Mouse (Mus musculus) ovary, postnatal 14 days (tissue): ENCODE measurements around the gene Vstm2l.

Experiments
- DNase-seq: peaks from one replicate; pipeline ENCODE4 v3.0.0; 2022; ENCODE audit warnings: low spot score

The Vstm2l gene

DNA sequence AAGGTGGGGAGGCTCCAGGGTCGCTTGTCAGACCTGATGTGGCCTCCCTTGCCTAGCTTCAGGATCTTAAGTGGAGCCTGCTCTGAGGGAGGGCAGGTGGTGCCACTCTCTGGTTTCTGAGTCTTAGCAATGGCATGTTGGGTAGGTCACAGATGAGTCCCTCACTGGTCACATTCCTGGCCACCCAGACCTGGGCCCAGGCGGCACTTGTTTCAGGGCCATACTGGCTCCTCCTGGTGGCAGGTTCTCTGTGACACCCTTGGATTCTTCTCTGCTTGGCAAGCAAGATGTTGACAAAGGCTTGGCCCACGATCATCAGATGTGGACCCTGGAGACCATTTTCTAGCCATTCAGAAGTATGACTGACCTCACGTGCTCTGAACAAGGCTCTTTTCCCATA is 18.2 kb downstream of the Vstm2l start:
- no peak for DNase-seq

DNA sequence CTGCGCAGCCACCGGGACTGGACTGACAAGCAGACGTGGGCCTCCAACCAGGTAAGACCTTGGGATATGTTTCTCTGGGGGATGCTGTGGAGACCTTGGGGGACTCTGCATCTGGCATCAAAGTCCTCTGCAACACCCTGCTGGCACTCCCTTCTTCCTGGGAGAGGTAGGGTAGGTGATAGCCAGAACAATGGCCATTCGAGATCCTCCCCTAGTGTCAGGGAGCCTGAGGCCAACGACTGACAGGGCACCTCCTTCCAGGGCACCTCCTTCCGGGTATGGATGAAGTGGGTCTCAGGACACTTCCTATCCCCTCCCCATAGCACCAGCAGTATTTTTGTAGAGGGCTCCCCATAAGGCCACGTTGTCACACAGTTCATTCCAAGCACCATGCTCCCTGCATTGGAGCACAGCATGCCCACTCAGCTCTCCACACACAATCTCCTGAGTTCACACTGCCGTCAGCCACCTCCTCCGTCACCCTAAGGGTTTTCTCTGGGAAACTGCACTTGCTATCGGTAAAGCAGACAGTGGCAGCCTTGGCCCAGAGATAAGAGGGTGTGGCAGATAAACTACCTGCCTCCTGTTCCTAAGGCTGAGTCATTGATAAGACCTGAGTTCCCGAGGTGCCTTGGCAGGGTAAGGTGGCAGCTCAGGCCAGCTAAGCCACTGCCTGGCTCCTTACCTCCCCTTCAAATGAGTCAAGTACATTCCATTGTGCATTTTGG is 21.2 kb downstream of the Vstm2l start:
- no peak for DNase-seq

DNA sequence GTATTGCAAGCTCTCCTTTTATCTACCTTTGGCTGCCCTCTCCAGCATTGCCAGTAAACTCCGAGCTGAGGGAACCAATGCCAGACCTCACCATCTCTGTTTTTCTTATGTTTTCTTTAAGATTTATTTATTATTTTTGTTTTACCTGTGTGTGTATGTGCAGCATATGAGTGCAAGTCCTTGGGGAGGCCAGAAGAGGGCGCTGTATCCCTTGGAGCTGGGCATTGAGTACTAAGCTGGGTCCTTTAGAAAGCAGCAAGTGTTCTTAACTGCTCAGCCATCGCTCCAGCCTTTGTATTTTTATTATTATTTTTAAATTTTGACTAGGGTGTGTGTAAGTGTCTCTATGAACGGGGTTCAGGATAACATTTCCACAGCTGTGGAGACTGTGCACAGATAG is 22.2 kb downstream of the Vstm2l start:
- DNase-seq, result no peak

DNA sequence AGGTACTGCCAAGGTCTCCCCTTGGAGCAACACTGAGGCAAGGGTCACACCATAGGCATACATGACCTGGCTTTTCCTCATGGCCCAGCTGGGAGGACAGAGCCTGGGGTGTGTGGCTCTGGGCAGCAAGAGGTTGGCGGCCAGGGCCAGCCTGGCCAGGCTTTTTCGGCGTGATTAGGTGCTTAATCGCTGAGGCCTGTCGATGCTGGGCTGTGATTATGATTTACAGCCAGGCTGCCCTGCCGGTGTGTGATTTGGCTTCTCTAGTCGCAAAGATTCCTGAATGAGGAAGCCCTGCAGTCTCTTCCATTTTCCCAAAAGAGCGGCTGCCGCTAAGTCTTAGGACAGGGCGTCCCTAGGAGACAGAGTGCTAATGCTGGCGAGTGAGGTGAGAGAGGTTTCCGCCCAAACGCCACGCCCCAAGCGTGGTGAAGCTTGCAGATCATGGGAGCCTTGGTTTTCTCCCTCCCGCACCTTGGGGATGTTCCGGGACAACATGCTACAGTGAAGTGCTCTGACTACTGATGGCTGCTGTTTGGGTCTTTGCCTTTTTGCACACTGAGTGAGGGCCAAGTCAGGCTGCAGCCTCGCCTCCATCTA is 26.2 kb downstream of the Vstm2l start:
- DNase-seq, result no peak

DNA sequence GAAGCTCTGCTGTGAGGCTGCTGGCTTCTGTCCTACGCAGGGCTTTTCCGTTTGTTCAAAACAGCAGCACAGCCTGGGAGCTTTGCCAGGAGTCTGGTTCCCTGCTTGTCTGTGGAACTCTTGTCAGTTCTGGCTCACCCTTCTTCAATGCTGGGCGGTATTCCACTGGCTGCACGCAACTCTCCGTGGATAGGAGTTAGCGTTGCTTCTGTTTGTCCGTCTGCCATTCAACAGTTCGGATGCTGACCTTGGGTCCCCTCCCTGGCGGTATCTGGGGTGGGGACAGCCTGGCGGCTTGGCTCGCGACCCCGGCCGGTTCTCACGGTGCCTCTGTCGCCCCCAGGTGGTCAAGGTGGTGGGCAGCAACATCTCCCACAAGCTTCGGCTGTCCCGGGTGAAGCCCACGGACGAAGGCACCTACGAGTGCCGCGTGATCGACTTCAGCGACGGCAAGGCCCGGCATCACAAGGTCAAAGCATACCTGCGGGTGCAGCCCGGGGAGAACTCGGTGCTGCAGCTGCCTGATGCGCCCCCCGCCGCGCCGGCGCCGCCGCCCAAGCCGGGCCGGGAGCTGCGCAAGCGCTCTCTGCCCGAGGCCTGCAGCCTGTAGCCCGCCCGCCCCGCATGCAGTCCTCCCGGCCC is 29.2 kb downstream of the Vstm2l start:
- peak; percentile 38 for DNase-seq

DNA sequence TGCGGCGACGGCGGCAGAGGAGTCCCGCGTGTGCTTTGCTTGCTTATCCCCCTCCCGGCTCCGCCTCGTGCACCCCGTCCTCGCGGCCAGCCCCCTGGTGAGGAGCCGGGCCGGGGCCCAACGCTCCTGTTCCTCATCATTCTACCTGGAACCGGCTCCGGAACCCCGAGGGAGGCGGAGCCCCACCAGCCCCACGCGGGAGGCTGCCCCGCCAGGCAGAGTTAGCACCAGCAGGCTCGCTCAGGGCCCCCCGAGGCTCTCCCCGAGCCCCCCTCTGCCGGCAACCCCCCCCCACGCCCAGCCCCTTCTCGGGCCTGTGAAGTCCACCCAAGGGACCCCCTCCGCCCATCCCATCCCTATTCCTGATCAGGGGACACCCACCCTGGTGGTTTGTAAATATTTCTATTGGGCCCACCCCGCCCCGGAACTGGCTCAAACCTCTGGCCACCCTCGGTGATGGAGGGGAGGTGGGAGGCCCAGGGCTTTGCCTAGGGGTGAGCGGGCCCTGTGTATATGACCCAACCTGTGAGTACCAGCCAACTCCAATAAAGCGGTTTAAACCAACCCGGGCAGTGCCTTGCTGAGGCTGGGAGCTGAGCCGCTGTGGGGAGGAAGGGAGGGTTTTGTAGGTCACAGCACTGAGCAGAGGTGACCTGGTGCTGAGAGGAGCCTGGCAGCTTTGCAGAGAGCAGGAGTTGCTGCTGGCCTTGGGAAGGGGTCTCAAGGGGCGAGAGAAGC is 29.9 kb downstream of the Vstm2l start:
- DNase-seq, result no peak

DNA sequence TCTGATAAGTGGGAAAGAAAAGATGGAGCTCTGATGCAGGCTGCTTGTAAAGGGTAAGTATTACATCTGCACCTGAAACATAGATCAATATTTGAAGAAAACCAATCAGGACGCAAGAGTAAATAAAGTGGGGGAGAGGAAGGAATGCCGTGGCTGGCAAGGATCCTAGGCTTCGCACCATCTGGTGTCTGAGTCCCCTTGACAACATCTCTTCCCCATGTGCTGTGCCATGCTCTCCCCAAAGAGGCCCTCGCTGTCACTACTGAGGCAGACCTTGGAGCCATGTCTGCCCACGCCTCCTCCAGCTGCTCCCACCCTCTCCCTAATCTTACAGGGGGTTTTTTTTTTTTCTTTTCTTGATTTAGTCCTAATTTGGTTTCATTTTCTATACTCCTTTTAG is 39.5 kb downstream of the Vstm2l start:
- DNase-seq, result no peak

DNA sequence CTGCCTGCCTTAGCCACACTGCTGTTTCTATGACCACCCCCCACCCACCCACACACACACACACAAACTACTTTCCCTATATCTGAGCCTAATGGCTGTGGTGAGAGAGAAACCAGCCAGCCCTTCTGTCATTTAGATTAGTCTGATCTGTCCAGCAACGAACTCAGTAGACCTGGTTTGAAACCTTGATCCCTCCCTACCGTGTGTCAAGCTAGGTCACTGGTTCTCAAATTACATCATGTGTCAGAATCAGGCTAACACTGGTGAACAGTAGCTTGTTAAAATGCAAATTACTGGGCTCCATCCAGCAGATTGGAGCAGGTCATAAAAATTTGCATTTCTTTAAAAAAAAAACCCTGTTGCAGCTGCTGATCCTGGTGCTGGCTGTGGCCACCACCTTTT is 43.3 kb downstream of the Vstm2l start:
- no peak for DNase-seq

DNA sequence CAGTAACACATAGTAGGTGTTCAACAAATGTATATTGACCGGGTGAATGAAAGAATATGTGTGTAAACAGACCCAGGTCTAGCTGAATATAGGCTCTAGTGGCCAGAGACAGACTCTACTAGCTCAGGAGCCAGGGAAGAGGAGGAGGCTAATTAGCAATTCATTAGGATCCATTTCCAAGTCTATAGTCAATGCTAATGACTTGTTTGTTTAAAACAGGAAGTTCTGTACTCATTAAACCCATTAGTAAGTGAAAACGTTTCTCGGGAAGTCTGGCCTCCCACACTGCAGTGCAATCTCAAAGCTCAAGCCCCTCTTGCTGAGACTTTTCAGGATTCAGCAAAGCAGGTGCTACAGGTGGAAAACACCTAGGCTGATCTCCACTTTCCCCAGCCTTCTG is 53.4 kb downstream of the Vstm2l start:
- no peak for DNase-seq

DNA sequence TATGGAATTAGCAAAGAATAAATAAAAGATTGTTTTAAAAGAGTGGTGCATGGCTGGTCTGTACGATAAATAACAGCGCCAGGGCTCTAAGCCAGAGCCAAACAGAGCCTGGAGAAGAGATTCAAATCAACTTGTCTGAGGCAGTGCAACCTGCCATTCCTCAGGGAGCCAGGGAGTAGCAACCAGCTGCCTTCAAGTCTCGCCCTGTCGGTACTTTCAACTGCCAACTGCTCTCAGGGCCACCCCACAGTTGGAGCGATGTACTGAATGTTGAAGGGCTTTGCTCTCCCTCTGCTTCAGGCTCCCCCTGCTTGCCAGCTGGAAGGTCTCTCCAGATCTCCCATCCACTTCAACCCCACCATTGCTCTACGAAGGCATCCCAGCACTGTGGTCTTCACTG is 55.7 kb downstream of the Vstm2l start:
- DNase-seq, result no peak

DNA sequence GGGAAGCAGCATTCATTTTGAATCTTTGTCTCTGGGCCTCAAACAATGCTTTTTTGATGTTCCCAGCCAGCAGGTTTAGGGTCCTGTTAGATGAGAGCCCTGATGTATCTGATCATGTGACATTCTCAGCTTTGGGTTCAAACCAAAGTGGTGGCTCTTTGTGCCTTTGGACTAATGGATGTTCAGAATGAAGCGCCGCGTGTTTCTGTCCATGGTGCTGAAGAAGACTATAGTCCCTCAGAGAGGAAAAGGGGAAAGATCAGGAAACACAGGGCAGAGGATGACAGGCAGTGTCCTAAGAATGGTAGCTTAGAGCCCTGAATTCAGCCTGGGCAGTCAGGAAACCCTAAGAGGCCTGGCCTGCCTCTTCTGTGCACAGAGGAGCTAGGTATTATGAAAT is 56.2 kb downstream of the Vstm2l start:
- DNase-seq, result peak; percentile 67

DNA sequence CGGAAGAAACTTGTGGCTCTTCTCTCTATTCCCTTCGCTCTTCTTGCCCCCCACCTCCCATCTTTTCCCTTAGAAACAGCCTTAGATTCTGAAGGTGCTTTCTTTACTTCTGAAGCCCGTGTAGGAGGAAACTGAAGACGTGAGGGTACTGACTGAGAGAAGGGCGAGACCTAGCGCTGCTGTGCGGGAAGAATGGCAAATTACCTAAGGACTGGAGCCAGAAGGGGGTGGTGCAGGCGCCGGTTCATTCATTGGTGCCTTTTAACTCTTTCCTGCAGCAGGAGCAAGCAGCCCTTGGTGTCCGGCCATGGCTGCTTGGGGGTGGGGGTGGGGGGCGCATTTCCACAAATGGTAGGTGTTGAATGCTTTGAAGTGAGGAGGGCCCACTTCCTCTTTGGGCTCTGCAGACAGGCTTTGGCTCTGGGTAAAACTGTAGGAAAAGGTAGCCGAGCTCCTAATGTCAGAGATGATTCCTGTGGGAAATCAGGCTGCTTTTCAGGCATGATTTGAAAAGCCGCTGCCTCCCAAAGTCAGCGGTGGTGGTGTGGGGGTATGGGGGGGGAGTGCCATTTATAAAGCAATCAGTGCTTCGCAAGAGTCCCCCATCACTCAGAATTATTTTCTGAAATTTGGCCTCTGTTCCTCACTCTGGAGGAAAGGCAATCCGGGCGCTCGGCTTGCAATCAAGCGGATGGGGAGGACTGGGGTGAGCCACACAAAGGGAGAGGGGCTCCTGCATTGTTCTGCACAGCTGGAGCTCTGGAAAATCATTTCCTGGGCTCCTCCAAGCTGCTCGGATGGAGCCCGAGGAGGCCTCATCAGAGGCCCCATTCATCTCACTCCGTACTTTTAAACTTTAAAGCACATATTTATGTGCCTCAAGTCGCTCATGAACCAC is 60.4 kb downstream of the Vstm2l start:
- DNase-seq, result no peak

DNA sequence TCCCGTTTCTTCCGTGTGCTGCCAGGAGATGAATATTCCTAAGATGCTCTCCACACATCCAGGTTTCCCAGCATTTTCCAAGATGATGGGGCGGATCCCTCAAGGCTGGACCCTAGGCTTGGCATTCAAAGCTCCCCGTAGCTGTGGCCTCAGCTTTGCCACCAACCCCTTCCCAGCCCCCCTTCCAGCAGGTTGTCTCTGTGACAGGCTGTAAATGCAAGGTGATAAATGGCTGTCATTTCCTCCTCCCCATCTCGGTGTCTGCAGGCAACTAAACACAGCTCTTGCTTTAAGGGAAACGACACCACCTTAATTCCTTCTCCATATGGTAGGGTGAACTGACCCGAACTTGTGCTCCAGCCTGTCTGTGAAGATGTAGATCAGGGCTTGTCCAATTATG is 61.1 kb downstream of the Vstm2l start:
- no peak for DNase-seq

DNA sequence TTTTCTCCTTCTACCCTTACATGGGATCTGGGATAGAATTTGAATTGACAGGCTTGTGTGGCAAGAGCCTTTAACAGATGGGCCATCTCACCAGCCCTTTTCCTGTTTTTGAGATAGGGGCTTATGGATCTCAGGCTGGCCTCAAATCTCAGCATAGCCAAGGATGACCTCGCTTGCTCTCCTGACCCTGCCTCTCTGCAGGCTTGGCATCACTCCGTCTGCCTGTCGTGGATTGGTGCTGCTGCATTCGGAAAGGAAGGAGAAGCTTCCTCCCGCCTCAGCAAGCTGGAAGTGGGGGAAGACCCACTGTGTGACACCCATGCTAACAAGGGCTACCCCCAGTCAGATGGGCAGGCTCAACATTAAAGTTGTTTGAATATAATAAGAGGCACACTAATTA is 64.8 kb downstream of the Vstm2l start:
- no peak for DNase-seq

DNA sequence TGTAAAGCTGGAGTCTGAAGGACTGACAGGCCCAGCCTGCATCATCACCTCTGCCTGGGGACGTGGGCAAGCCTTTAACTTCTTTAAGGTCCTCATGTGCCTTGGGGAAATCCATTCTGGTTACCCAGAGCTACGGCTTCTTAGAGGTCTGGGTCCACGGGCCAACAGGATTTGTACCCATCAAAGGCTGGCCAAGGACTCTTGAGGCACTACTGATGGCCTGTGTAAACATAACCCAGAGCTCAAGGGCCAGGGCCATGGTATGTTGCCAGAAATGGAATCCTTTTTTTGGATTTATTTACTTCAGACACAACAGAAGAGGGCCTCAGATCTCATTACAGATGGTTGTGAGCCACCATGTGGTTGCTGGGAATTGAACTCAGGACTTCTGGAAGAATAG is 68.3 kb downstream of the Vstm2l start:
- DNase-seq, result no peak

DNA sequence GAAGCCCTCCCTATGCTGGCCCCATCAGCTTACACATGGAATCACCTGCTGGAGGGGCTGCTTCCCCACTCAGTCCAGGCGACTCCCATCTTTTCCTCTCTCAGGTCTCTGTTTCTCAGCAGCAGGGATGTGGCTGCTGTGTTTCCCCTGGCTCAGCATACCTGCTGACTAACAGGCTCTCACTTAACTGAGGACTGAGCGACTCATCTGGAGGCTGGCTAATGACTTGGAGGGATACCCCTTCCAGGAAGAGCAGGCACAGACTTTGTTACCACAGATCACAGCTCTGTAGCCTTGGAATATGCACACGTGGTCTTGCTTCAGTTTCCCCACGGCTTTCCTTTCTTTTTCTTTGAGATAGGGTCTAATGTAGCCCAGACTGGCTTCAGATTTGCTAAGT is 68.8 kb downstream of the Vstm2l start:
- DNase-seq, result no peak

DNA sequence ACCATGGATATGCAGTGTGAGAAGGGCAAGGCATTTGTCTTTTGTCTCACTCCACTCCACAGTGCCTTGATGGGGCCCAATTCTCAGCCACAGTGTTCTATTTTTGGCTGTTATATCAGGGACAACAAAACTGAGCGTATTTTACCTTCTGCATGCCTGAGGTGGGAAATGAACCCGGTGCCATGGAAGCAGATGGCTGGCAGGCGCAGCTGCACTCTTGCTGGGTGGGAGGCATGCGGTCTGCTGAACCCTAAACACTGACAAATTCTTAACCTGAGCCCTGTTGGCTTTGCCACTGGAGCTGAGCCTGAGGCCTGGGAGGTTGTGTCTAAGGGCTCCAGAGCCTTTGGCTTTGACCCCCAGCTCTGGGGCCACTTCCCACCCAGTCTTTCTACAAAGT is 71.2 kb downstream of the Vstm2l start:
- no peak for DNase-seq

DNA sequence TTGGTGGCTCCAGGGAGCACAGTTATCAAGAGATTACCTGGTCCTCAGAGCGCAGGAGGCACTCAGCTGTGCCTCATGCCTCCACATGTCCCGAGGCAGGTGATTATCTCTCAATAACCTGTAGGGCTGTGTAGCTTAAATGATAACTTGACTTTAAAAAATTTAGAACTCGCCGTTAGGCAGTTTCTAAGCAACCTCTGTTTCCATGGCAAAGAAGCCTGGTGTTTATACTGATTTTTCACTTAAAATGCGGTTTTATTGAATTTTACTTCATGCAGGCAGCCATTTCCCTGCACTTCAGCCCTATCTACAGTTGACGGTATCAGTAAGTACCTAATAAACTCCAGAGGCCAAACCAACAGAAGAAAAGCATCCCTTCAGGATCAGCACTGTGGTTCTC is 71.8 kb downstream of the Vstm2l start:
- DNase-seq, result no peak

DNA sequence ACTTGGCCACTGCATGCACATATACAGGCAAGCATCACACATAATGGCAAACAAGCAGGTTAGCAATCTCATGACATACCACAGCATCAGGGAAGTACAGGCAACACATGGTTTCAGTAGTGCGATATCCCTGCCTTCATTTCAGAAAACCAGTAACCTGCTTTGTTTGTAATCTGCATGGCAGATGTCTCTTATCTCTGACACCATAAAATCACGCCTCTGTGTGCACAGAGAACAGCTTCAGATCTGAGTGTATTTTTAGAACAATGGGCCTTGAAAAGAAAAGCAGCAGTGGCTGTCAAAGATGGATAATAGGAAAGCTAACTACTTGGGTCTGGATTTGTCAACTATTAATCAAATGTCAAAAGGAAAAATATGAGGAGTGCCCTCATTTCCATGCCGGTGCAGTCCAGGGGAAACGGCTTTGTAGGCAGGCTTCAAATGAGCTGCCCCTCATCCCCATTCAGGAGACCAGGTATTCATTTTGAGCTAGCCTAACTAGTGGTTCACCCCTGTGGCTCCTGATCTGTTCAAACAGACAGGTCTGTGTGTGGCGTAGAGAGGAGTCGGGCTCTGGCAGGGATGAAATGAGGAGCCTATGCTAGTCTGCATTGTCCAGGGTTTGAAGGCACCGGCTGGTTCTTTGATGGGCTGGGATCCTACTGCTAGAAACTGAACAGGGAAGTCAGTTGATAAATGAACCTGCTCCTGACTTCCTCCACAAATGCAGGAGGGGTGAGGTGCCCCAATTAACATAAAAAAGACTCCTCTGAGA is 74.2 kb downstream of the Vstm2l start:
- DNase-seq, result no peak

DNA sequence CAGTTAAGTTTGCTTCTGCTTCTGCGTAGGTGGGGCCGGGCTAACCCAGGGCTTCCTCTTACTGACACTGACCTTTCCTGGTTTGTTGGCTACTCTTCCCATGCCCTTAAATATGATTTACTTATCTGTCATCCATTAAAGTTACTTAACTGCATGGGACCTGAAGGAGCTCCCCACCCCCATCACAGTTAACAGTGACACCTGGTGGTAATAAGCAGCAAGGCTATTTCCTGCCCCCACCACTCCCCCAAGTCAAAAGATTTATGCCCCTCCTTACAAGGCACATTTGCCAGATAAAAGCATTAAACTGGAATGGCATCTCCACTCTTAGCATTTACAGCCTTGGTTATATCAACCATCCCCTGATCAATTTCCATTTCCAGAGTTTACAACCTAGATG is 75.5 kb downstream of the Vstm2l start:
- DNase-seq, result no peak

DNA sequence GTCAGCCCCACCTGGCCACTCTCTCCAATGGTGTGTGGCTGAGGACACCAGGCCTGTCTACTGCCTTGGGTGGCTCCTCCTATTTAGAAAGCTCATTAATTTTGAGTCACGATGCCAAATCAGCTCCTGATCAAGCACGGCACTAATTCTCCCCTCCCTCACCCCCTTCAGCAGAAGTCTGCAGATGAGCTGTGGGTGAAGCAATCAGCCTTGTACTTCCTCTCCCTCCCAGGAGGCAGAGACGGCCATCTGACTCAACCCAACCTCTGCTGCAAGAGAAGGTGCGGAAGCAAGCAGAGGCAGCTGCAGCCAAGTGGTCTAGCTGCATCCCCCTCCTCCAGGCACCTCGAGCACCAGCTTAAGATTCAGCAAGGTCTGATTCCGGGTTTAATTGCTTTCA is 76.6 kb downstream of the Vstm2l start:
- no peak for DNase-seq
